Mouse (Mus musculus): ENCODE data around the gene Slc2a4.
"Not testable (repeated sequence)": the region's sequence is repeated elsewhere in the genome, so short reads cannot be mapped to it uniquely, and the experiment has no call there.

Gene Slc2a4

GRCm38 (mm10) chr11:69970222-69970621, 22.2 kb upstream of the Slc2a4 start:
- no peak for DNase-seq

DNA sequence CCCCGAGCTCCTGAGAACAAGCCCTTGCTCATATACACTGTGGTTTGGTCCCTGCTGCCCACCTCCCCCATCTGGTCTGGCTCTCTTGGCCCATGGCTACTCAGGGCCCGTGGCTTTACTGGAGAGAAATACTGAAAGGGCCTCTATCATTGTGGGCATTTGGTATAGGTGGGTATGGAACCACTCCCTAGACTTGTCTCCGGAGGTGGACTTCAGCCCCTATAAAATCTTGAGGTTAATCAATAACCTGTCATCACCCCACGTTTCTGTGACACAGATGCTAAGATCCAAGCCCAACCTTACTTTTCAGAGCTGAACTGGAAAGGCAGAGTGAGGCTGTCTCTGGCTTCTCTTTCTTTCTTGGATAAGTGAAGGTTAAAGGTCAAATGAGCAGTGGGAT, 20.8 kb upstream of the Slc2a4 start:
- DNase-seq = no peak

DNA sequence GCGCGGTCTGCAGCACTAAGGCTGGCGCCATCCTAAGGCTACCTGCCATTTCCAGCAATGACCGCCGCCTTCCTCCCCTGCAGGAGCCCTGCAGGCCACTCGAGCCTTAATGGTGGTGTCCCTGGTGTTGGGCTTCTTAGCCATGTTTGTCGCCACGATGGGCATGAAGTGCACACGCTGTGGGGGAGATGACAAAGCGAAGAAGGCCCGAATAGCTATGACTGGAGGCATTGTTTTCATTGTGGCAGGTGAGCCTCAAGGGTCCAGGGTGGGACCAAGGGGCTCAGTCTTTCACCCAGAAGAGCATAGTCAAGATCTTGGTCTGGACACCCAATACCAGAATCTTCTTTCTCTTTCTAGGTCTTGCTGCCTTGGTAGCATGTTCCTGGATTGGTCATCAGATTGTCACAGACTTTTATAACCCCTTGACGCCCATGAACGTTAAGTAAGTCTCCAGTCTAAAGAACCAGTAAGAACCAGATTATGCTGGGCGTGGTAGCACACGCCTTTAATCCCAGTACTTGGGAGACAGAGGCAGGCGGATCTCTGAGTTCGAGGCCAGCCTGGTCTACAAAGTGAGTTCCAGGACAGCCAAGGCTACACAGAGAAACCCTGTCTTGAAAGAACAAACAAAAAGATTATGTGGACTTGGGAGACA, 19.0 kb upstream of the Slc2a4 start:
- DNase-seq = no peak

- no peak for DNase-seq
Measured at GRCm38 (mm10) chr11:69966006-69966859, 18.2 kb upstream of the Slc2a4 start.

- no peak for DNase-seq
Measured at GRCm38 (mm10) chr11:69965271-69966005, 17.4 kb upstream of the Slc2a4 start.

DNA sequence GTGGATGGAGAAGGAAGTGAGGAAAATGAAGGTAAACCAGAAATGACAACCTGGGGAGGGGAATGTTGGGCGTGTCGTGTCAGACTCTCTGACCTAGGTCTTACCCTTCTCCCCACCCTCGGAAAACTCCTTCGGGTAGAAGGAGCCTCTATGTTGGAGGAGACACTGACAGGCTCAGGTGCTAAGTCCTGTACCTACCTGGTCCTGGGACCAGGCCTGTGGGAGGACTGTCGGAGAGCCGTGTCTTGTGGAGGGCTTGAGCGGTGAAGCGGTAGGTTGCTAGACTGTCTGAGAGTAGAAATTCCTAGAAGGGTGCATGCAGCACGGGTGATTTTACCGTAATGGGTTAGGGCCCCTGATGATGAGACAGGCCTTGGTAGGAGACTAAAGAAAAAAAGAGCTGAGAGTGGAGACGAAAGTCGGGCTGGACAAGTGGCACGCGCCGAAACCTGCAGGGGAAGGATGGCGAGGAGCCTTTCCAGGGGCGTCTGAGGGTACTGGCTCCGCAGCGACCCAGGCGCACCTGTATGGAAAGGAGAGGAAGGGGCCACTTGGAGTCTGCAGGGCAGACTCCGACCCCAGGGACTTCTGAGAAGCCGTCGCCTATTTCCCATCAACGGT, 16.8 kb upstream of the Slc2a4 start, which contains the start of gene Cldn7:
Gene Cldn7 (plus strand): TSS at position 130 of the 621 bp plus-strand sequence.
- no peak for DNase-seq

DNA sequence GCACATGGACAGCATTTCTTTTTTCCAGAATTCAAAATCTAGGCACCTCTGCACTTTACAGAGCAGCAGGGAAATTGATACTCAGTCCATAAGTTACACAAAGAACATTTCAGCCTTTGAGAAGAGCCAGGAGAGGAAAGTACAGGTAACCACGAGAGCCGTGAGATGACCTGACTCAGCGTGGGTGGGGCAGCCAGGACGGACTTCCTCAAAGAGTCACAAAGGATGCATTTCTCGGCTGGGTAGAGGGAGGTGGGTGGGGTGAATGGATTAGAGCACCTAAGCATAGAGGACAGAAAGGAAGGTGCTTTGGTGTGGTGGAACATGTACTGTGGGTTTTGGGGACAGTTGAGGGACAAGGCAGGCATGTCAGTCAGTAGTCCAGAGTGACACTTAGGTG, 13.9 kb upstream of the Slc2a4 start:
- no peak for DNase-seq

DNA sequence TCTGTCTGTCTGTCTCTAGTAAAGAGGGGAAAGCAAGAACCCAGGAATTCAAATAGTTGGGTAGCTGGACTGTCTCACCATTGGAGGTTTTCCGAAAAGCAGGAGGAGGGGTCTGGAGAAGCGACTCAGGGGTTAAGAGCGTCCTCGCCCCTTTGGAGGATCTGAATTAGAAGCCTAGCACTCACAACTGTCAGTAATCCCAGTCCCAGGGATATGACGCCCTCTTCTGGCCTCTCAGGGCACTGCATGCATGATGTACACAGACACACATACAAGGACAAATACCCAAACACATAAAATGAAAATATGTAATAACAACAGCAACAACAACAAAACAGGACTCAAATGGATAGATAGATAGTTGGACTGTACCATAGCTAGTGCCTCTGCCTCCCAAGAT, 12.6 kb upstream of the Slc2a4 start:
- no peak for DNase-seq

DNA sequence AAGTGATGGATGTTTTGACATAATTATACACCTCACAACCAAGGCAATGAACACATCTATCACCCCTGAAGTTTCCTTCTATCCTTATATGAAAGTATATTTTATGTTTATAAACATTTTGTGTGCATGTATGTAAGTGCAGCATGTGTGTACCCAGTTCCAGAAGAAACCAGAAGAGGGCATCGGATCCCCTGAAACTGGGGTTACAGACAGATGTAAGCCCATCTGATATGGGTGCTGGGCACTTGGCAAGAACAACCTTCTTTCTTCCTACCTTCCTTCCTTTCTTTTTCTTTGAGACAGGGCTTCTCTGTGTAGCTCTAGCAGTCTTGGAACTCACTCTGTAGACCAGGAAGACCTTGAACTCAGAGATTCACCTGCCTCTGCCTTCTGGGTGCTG, 8.2 kb upstream of the Slc2a4 start:
- DNase-seq = no peak

- not testable (repeated sequence) for DNase-seq
Measured at GRCm38 (mm10) chr11:69955618-69956017, 7.6 kb upstream of the Slc2a4 start.

- no peak for DNase-seq
Measured at GRCm38 (mm10) chr11:69953267-69953915, 5.4 kb upstream of the Slc2a4 start.

DNA sequence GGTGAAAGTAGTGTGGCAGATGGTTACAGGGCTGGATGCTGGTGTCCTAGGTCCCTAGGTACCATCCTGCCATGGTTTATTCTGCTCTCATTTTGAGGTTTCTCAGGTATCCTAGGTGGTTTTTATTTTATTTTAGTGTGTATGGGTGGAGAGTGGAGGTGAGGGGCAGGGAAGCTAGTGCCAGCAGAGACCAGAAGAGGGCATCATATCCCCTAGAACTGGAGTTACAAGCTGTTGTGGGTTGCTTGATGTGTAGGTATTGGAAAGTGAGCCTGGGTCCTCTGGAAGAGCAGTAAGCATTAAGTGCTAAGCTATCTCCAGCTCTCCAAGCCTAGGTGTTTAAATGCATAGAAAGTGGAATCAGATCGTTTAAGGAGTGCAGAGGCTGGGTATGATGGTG, 4.3 kb upstream of the Slc2a4 start:
- DNase-seq = no peak

- DNase-seq = no peak
Measured at GRCm38 (mm10) chr11:69950807-69951459, 2.9 kb upstream of the Slc2a4 start.

GRCm38 (mm10) chr11:69948763-69949150, 769 bp upstream of the Slc2a4 start:
- peak; percentile 80 for DNase-seq

DNA sequence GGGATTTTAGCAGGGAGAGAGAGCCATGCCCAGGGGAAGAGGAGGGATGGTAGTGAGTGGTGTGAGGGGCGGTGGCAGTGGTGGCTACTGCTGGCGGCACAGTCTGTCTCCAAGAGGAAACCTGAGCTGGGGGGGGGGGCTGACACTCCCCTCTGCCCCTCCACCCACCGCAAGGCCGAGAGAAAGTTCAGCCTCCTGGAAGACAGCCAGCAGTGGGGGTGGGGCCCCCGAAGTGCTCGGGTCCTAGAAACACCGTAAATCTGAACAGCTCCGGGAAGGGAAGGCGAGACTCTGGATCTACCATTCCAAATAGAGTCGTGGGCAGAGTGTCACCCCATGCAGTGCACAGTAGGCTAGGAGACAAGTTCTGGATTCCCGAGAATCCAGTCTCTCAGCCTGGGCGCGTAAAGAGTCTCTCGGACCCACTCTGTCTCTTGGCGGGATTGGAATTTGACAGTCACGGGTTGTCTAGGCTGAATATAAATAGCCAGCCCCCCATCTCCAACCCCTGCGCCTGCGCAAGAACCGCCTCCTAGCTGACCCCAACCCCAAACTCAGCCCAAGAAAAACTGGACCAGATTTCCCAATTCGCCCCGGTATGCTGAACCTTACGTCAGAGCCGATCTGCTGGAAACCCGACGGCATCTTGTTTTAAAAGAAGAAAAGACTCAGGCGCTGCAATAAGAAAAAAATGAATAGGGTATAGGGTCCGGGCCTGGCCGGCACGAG, 487 bp downstream of the Slc2a4 start:
- peak; percentile 23 for DNase-seq

DNA sequence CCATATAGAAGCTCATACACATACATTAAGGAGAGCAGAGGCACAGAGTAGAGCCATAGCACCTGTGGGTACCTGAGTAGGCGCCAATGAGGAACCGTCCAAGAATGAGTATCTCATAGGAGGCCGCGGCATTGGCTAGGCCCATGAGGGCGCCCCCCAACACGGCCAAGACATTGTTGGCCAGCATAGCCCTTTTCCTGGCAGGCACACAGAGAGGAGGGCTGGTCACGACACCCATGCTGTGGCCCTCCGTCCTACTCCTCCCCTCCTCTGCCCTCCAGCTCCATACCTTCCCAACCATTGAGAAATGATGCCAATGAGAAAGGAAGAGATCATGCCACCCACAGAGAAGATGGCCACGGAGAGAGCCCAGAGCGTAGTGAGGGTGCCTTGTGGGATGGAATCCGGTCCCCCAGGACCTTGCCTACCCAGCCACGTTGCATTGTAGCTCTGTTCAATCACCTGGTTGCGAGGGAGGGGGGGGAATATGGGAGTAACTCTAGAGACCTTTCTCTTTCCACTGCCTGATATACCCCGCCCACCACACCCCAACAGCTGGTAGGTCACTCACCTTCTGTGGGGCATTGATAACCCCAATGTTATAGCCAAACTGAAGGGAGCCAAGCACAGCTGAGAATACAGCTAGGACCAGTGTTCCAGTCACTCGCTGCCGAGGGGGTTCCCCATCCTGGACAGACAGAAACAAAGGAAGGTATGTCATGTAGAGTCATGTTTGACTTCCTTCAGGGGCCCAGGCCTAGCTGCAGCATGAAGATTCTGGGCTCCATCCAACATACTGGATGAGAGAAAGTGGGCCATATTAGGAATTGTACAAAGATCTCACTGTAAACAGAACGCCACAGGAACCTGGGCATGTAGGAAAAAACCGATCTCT, 1.7 kb downstream of the Slc2a4 start:
- no peak for DNase-seq

GRCm38 (mm10) chr11:69945216-69945615, 2.8 kb downstream of the Slc2a4 start:
- DNase-seq = no peak

GRCm38 (mm10) chr11:69940962-69941361, 7.0 kb downstream of the Slc2a4 start:
- no peak for DNase-seq

DNA sequence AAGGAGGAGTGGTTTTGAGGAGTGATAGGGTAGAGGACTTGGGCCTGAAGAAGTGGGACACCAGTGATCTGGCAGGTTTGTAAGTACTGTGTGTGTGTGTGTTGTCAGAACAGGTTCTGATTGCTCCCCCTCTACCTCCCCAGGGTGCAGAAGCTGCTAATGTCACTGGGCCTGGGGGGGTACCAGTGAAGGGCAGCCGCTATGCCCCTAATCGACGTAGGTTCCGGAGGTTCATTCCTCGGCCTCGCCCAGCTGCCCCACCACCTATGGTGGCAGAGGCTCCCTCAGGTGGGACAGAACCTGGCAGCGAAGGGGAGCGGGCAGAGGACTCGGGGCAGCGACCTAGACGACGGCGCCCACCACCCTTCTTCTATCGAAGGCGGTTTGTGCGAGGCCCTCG, 8.3 kb downstream of the Slc2a4 start:
- DNase-seq = no peak

GRCm38 (mm10) chr11:69939181-69939580, 8.8 kb downstream of the Slc2a4 start:
- no peak for DNase-seq

All from right cerebral cortex, postnatal 4 days (tissue).